Mouse (Mus musculus) myocyte (in vitro differentiated cells): ENCODE results near the gene Adcy2. TPM values are rescaled to one million over a fixed set of nuclear protein-coding genes. Genes with fewer than 3 reads are reported as not detected.

ENCODE experiments used
- H3K27me3 ChIP-seq: one replicate; pipeline ENCODE4 v1.6.1; 2011; ENCODE audit not compliant: control insufficient read depth, insufficient read depth, insufficient read length
- H3K36me3 ChIP-seq: one replicate; pipeline ENCODE4 v1.6.1; 2011; ENCODE audit not compliant: control insufficient read depth, insufficient read depth
- H3K4me2 ChIP-seq: one replicate; pipeline ENCODE4 v1.6.1; 2011; ENCODE audit warnings: low read depth, control low read depth
- H3K4me3 ChIP-seq: one replicate; pipeline ENCODE4 v1.5.1; 2011; ENCODE audit warnings: mild to moderate bottlenecking, control low read depth, moderate library complexity
- H3K79me2 ChIP-seq: one replicate; pipeline ENCODE4 v1.6.1; 2011; ENCODE audit not compliant: control insufficient read depth, insufficient read depth
- H3ac ChIP-seq: one replicate; pipeline ENCODE4 v1.6.1; 2011; ENCODE audit not compliant: control insufficient read depth, insufficient read length
- CEBPB ChIP-seq: IDR thresholded peaks from 2 replicates; pipeline ENCODE4 v1.6.1; 2011; ENCODE audit warnings: mild to moderate bottlenecking, moderate library complexity; ENCODE audit not compliant: poor library complexity, insufficient read depth, severe bottlenecking
- E2F4 ChIP-seq: IDR thresholded peaks from one replicate; pipeline ENCODE4 v1.6.1; 2011; ENCODE audit warnings: mild to moderate bottlenecking, control low read depth, moderate library complexity; ENCODE audit not compliant: insufficient read depth
- MAX ChIP-seq: IDR thresholded peaks from one replicate; pipeline ENCODE4 v1.6.1; 2011; ENCODE audit warnings: low read depth, mild to moderate bottlenecking, control low read depth
- MYOD1 ChIP-seq, 3 experiments: IDR thresholded peaks; one replicate each; pipeline ENCODE4 v1.6.1; 2011; ENCODE audit warnings: control low read depth in 2 of 3, low read depth in 2 of 3, mild to moderate bottlenecking in 2 of 3, moderate library complexity in 1 of 3; ENCODE audit not compliant: insufficient read length in 2 of 3, control insufficient read depth in 1 of 3
- MYOG ChIP-seq, 3 experiments: IDR thresholded peaks; one replicate each; pipeline ENCODE4 v1.6.1; 2011; ENCODE audit warnings: control low read depth in 2 of 3, low read depth in 2 of 3, mild to moderate bottlenecking in 2 of 3; ENCODE audit not compliant: insufficient read length in 2 of 3, control insufficient read depth in 1 of 3, insufficient read depth in 1 of 3
- POLR2A ChIP-seq: IDR thresholded peaks from one replicate; pipeline ENCODE4 v1.6.1; 2011; ENCODE audit warnings: low read depth, mild to moderate bottlenecking, control low read depth, moderate library complexity; ENCODE audit not compliant: insufficient read length
- POLR2AphosphoS2 ChIP-seq: IDR thresholded peaks from one replicate; pipeline ENCODE4 v1.6.1; 2011; ENCODE audit warnings: low read depth, control low read depth; ENCODE audit not compliant: insufficient read length
- REST ChIP-seq: IDR thresholded peaks from one replicate; pipeline ENCODE4 v1.6.1; 2011; ENCODE audit warnings: mild to moderate bottlenecking, control low read depth, moderate library complexity; ENCODE audit not compliant: insufficient read depth, insufficient read length
- SRF ChIP-seq: IDR thresholded peaks from one replicate; pipeline ENCODE4 v1.6.1; 2011; ENCODE audit warnings: low read depth; ENCODE audit not compliant: control insufficient read depth, insufficient read length
- TCF12 ChIP-seq: IDR thresholded peaks from one replicate; pipeline ENCODE4 v1.6.1; 2011; ENCODE audit warnings: mild to moderate bottlenecking, control low read depth; ENCODE audit not compliant: poor library complexity, insufficient read depth, severe bottlenecking
- TCF3 ChIP-seq: IDR thresholded peaks from one replicate; pipeline ENCODE4 v1.6.1; 2011; ENCODE audit warnings: low read depth, control low read depth; ENCODE audit not compliant: insufficient read length
- USF1 ChIP-seq: IDR thresholded peaks from one replicate; pipeline ENCODE4 v1.6.1; 2011; ENCODE audit warnings: low read depth, mild to moderate bottlenecking, control low read depth, moderate library complexity
- polyA plus RNA-seq: library from polyadenylated mRNA; unstranded; fragments of >200 nt; fragmentation: generic; extraction: Trizol; gene quantifications from one replicate; pipeline ENCODE4 v1.2.1, GENCODE M21; 2012; ENCODE audit warnings: missing spikeins

Adcy2 gene
- polyA plus RNA-seq, 1 experiment: not detected

GRCm38 (mm10) chr13:68826461-68826860 lies 172.9 kb downstream of the Adcy2 start:
- no peak overlapping the region for H3ac ChIP-seq
- H3K36me3 ChIP-seq: no peaks in the 10 kb centered on the region
- no peaks in the 10 kb centered on the region for H3K79me2 ChIP-seq
- TF ChIP-seq MYOG (IDR thresholded peaks at IDR 0.05; ENCODE audit: control insufficient read depth in 1 of 3, insufficient read depth in 1 of 3, insufficient read length in 2 of 3, low read depth in 2 of 3) (no peak), E2F4 (no peak), POLR2A (no peak), MYOD1 (IDR thresholded peaks at IDR 0.05; ENCODE audit: control insufficient read depth in 1 of 3, insufficient read length in 2 of 3, low read depth in 2 of 3) (no peak), MAX (no peak), TCF3 (no peak), USF1 (no peak), CEBPB (no peak), REST (no peak), TCF12 (no peak), SRF (no peak), POLR2AphosphoS2 (no peak)
- no peak overlapping the region for H3K4me3 ChIP-seq
- no peak overlapping the region for H3K4me2 ChIP-seq
- no peaks in the 10 kb centered on the region for H3K27me3 ChIP-seq

GRCm38 (mm10) chr13:68820858-68821579 lies 178.3 kb downstream of the Adcy2 start:
- Histone ChIP-seq H3K4me3 (no peak overlapping the region), H3ac (no peak overlapping the region), H3K4me2 (no peak overlapping the region), H3K36me3 (no peaks in the 10 kb centered on the region), H3K27me3 (no peaks in the 10 kb centered on the region), H3K79me2 (no peaks in the 10 kb centered on the region)
- TF ChIP-seq MYOG (IDR thresholded peaks at IDR 0.05; ENCODE audit: control insufficient read depth in 1 of 3, insufficient read depth in 1 of 3, insufficient read length in 2 of 3, low read depth in 2 of 3): no peak
- TF ChIP-seq SRF: no peak
- TF ChIP-seq TCF12: no peak
- no peak for TF ChIP-seq POLR2AphosphoS2
- TF ChIP-seq MYOD1 (IDR thresholded peaks at IDR 0.05; ENCODE audit: control insufficient read depth in 1 of 3, insufficient read length in 2 of 3, low read depth in 2 of 3): no peak
- no peak for TF ChIP-seq POLR2A
- no peak for TF ChIP-seq TCF3
- TF ChIP-seq E2F4: no peak
- TF ChIP-seq CEBPB: no peak
- no peak for TF ChIP-seq MAX
- no peak for TF ChIP-seq REST
- TF ChIP-seq USF1: no peak

GRCm38 (mm10) chr13:68815704-68816477 lies 183.4 kb downstream of the Adcy2 start:
- TF ChIP-seq POLR2AphosphoS2: no peak
- no peak for TF ChIP-seq REST
- no peak for TF ChIP-seq SRF
- no peak for TF ChIP-seq MYOD1 (IDR thresholded peaks at IDR 0.05; ENCODE audit: control insufficient read depth in 1 of 3, insufficient read length in 2 of 3, low read depth in 2 of 3)
- no peak for TF ChIP-seq MYOG (IDR thresholded peaks at IDR 0.05; ENCODE audit: control insufficient read depth in 1 of 3, insufficient read depth in 1 of 3, insufficient read length in 2 of 3, low read depth in 2 of 3)
- no peak for TF ChIP-seq CEBPB
- TF ChIP-seq POLR2A: no peak
- TF ChIP-seq TCF3: no peak
- TF ChIP-seq E2F4: no peak
- TF ChIP-seq MAX: no peak
- no peak for TF ChIP-seq TCF12
- TF ChIP-seq USF1: no peak
- Histone ChIP-seq H3K79me2 (no peaks in the 10 kb centered on the region), H3ac (no peak overlapping the region), H3K36me3 (no peaks in the 10 kb centered on the region), H3K4me2 (no peak overlapping the region), H3K4me3 (no peak overlapping the region), H3K27me3 (no peaks in the 10 kb centered on the region)

GRCm38 (mm10) chr13:68811185-68811584 lies 188.2 kb downstream of the Adcy2 start:
- TF ChIP-seq CEBPB: no peak
- H3ac ChIP-seq: no peak overlapping the region
- no peaks in the 10 kb centered on the region for H3K27me3 ChIP-seq
- no peaks in the 10 kb centered on the region for H3K36me3 ChIP-seq
- H3K79me2 ChIP-seq: no peaks in the 10 kb centered on the region
- H3K4me3 ChIP-seq: no peak overlapping the region
- H3K4me2 ChIP-seq: no peak overlapping the region

GRCm38 (mm10) chr13:68799777-68800176 lies 199.6 kb downstream of the Adcy2 start:
- Histone ChIP-seq H3ac (no peak overlapping the region), H3K36me3 (no peaks in the 10 kb centered on the region)

More at GRCm38 (mm10) chr13:68799777-68800176, 199.6 kb downstream of the Adcy2 start:
- no peaks in the 10 kb centered on the region for H3K79me2 ChIP-seq
- H3K4me3 ChIP-seq: no peak overlapping the region
- no peaks in the 10 kb centered on the region for H3K27me3 ChIP-seq
- TF ChIP-seq SRF (no peak), POLR2AphosphoS2 (no peak), MYOG (IDR thresholded peaks at IDR 0.05; ENCODE audit: control insufficient read depth in 1 of 3, insufficient read depth in 1 of 3, insufficient read length in 2 of 3, low read depth in 2 of 3) (no peak), TCF12 (no peak), TCF3 (no peak), MAX (no peak), POLR2A (no peak), E2F4 (no peak), USF1 (no peak), REST (no peak), CEBPB (no peak), MYOD1 (IDR thresholded peaks at IDR 0.05; ENCODE audit: control insufficient read depth in 1 of 3, insufficient read length in 2 of 3, low read depth in 2 of 3) (no peak)
- no peak overlapping the region for H3K4me2 ChIP-seq
